Mouse (Mus musculus): ENCODE measurements around the gene Ubxn6.

- TF ChIP-seq POLR2A (IDR thresholded peaks at IDR 0.05; ENCODE audit: low read depth, low read length), result no peak
- TF ChIP-seq CTCF (IDR thresholded peaks at IDR 0.05; ENCODE audit: extremely low read depth, insufficient read length, insufficient replicate concordance, low read depth, low read length), result no peak
Observed at GRCm38 (mm10) chr17:56108334-56109044, 33.7 kb upstream of the Ubxn6 start.

Data from small intestine, adult 2 months (tissue).